Mouse (Mus musculus): Measurements from ENCODE around the gene Abi1. TPM values are rescaled to one million over a fixed set of nuclear protein-coding genes. Genes with fewer than 3 reads are reported as not detected.

The Abi1 gene
- polyA plus RNA-seq, 1 experiment = 104 TPM

- H3K4me1 ChIP-seq (ENCODE audit: control insufficient read depth, insufficient read depth, low read length) = no peaks in the 10 kb centered on the region
- no peak overlapping the region for H3K4me3 ChIP-seq (ENCODE audit: low read depth, low read length)
- no peaks in the 10 kb centered on the region; the same call in 1 of the 2 replicates for H3K36me3 ChIP-seq (ENCODE audit: control insufficient read depth, insufficient read depth, low read length, poor library complexity, severe bottlenecking)
- no peaks in the 10 kb centered on the region for H3K9me3 ChIP-seq (replicated peaks; ENCODE audit: control insufficient read depth, insufficient read depth, low read length, poor library complexity, severe bottlenecking)
- H3K27me3 ChIP-seq (ENCODE audit: control insufficient read depth, insufficient read depth, low read length, poor library complexity, severe bottlenecking) = no peaks in the 10 kb centered on the region
- H3K27ac ChIP-seq (ENCODE audit: insufficient read depth, low read length) = no peak overlapping the region
- H3K9ac ChIP-seq (ENCODE audit: low read depth, poor library complexity, severe bottlenecking) = no peak overlapping the region
- no peak for TF ChIP-seq EP300 (IDR thresholded peaks at IDR 0.05; ENCODE audit: insufficient read depth, low read depth, low read length)
Observed at GRCm38 (mm10) chr2:23071406-23071805, 31.4 kb upstream of the Abi1 start.

- Histone ChIP-seq H3K36me3 (ENCODE audit: control insufficient read depth, insufficient read depth, low read length, poor library complexity, severe bottlenecking) (no peaks in the 10 kb centered on the region), H3K27me3 (ENCODE audit: control insufficient read depth, insufficient read depth, low read length, poor library complexity, severe bottlenecking) (no peaks in the 10 kb centered on the region), H3K4me3 (ENCODE audit: low read depth, low read length) (no peak overlapping the region), H3K27ac (ENCODE audit: insufficient read depth, low read length) (no peak overlapping the region; the same call in 1 of the 2 replicates), H3K9me3 (replicated peaks; ENCODE audit: control insufficient read depth, insufficient read depth, low read length, poor library complexity, severe bottlenecking) (no peaks in the 10 kb centered on the region), H3K9ac (ENCODE audit: low read depth, poor library complexity, severe bottlenecking) (no peak overlapping the region), H3K4me1 (ENCODE audit: control insufficient read depth, insufficient read depth, low read length) (no peaks in the 10 kb centered on the region)
- no peak for TF ChIP-seq EP300 (IDR thresholded peaks at IDR 0.05; ENCODE audit: insufficient read depth, low read depth, low read length)
- TF ChIP-seq POLR2A (IDR thresholded peaks at IDR 0.05; ENCODE audit: insufficient read depth, low read length) = no peak
- no peak for TF ChIP-seq CTCF (IDR thresholded peaks at IDR 0.05; ENCODE audit: low read depth, low read length)
Observed at GRCm38 (mm10) chr2:23070491-23070890, 30.4 kb upstream of the Abi1 start.

- peak overlapping the region; percentile 45 for H3K9ac ChIP-seq (ENCODE audit: low read depth, poor library complexity, severe bottlenecking)
- no peaks in the 10 kb centered on the region for H3K36me3 ChIP-seq (ENCODE audit: control insufficient read depth, insufficient read depth, low read length, poor library complexity, severe bottlenecking)
- no peaks in the 10 kb centered on the region for H3K4me1 ChIP-seq (ENCODE audit: control insufficient read depth, insufficient read depth, low read length)
- H3K27ac ChIP-seq (ENCODE audit: insufficient read depth, low read length) = peak overlapping the region; percentile 75
- H3K9me3 ChIP-seq (replicated peaks; ENCODE audit: control insufficient read depth, insufficient read depth, low read length, poor library complexity, severe bottlenecking) = no peaks in the 10 kb centered on the region
- peak overlapping the region; percentile 73 for H3K4me3 ChIP-seq (ENCODE audit: low read depth, low read length)
- H3K27me3 ChIP-seq (ENCODE audit: control insufficient read depth, insufficient read depth, low read length, poor library complexity, severe bottlenecking) = no peaks in the 10 kb centered on the region
- TF ChIP-seq CTCF (IDR thresholded peaks at IDR 0.05; ENCODE audit: low read depth, low read length) (no peak), POLR2A (IDR thresholded peaks at IDR 0.05; ENCODE audit: insufficient read depth, low read length) (no peak), EP300 (IDR thresholded peaks at IDR 0.05; ENCODE audit: insufficient read depth, low read depth, low read length) (no peak)
Observed at GRCm38 (mm10) chr2:23068894-23069744, 29.1 kb upstream of the Abi1 start.

GRCm38 (mm10) chr2:23068370-23068737 lies 28.3 kb upstream of the Abi1 start:
- TF ChIP-seq EP300 (IDR thresholded peaks at IDR 0.05; ENCODE audit: insufficient read depth, low read depth, low read length) (no peak), CTCF (IDR thresholded peaks at IDR 0.05; ENCODE audit: low read depth, low read length) (no peak), POLR2A (IDR thresholded peaks at IDR 0.05; ENCODE audit: insufficient read depth, low read length) (no peak)
- Histone ChIP-seq H3K36me3 (ENCODE audit: control insufficient read depth, insufficient read depth, low read length, poor library complexity, severe bottlenecking) (no peaks in the 10 kb centered on the region), H3K4me3 (ENCODE audit: low read depth, low read length) (peak overlapping the region; percentile 73), H3K9ac (ENCODE audit: low read depth, poor library complexity, severe bottlenecking) (peak overlapping the region; percentile 45), H3K9me3 (replicated peaks; ENCODE audit: control insufficient read depth, insufficient read depth, low read length, poor library complexity, severe bottlenecking) (no peaks in the 10 kb centered on the region), H3K4me1 (ENCODE audit: control insufficient read depth, insufficient read depth, low read length) (no peaks in the 10 kb centered on the region), H3K27me3 (ENCODE audit: control insufficient read depth, insufficient read depth, low read length, poor library complexity, severe bottlenecking) (no peaks in the 10 kb centered on the region), H3K27ac (ENCODE audit: insufficient read depth, low read length) (peak overlapping the region; percentile 54)

DNA sequence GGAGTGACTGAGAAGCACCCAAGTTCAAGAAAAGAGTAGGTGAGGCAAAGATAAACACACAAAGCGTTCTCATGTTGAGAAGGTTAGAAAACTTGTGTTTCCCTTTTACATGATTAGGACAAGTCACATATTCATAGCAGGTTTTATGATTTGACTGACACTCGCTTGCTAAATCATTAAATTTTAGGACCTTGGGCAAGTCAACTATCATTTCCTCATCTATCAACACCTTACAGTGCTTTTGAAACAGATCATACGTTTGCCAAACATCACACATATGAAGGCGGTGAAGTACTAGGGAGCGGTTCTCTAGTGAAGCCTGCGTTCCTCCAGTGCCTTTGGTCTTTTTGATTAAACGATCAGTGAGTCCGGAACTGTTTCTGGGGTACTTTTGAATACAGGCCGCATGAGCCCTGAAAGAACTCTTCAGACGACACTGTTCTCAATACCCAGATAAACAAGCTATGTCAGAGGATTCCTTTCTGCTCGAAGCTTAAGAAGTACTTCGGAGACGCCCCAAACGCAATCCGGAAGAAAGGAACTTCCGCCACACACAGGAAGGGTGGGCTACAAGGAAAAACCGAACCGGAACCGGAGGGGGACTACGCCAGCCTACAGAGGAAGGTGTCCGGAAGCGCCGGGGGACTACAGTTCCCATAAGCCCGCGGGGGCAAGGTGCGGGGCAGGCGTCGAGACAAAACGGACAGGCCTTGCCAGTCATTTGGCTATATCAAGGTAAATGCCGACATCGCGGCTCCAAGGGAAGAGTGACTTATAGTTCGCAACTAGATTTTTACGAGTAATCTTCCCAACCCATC lies 27.7 kb upstream of the Abi1 start, which contains the start of gene Acbd5:
Gene Acbd5 (plus strand): TSS at position 616 of the 818 bp plus-strand sequence.
- peak; percentile 36 for TF ChIP-seq POLR2A (IDR thresholded peaks at IDR 0.05; ENCODE audit: insufficient read depth, low read length)
- TF ChIP-seq EP300 (IDR thresholded peaks at IDR 0.05; ENCODE audit: insufficient read depth, low read depth, low read length) = peak; percentile 40; the same call in 1 of the 2 replicates
- TF ChIP-seq CTCF (IDR thresholded peaks at IDR 0.05; ENCODE audit: low read depth, low read length) = no peak
- Histone ChIP-seq H3K36me3 (ENCODE audit: control insufficient read depth, insufficient read depth, low read length, poor library complexity, severe bottlenecking) (no peaks in the 10 kb centered on the region), H3K4me3 (ENCODE audit: low read depth, low read length) (peak within 1 kb of the TSS; percentile 73), H3K9me3 (replicated peaks; ENCODE audit: control insufficient read depth, insufficient read depth, low read length, poor library complexity, severe bottlenecking) (no peaks in the 10 kb centered on the region), H3K4me1 (ENCODE audit: control insufficient read depth, insufficient read depth, low read length) (no peaks in the 10 kb centered on the region), H3K9ac (ENCODE audit: low read depth, poor library complexity, severe bottlenecking) (peak within 1 kb of the TSS; percentile 45), H3K27ac (ENCODE audit: insufficient read depth, low read length) (peak within 1 kb of the TSS; percentile 89), H3K27me3 (ENCODE audit: control insufficient read depth, insufficient read depth, low read length, poor library complexity, severe bottlenecking) (no peaks in the 10 kb centered on the region)

Measured in ES-Bruce4 (cell line).